Mouse (Mus musculus): ENCODE results near the gene Nup62cl. TPM values are rescaled to one million over a fixed set of nuclear protein-coding genes. Genes with fewer than 3 reads are reported as not detected.
A peak's percentile ranks its signal among the peaks of the same experiment; 100 is the strongest.

Gene Nup62cl
- polyA plus RNA-seq (2015; fragmentation: Nextera tagmentation; extraction: Ambion mirVana): 1.5 TPM in 2 replicates

DNA sequence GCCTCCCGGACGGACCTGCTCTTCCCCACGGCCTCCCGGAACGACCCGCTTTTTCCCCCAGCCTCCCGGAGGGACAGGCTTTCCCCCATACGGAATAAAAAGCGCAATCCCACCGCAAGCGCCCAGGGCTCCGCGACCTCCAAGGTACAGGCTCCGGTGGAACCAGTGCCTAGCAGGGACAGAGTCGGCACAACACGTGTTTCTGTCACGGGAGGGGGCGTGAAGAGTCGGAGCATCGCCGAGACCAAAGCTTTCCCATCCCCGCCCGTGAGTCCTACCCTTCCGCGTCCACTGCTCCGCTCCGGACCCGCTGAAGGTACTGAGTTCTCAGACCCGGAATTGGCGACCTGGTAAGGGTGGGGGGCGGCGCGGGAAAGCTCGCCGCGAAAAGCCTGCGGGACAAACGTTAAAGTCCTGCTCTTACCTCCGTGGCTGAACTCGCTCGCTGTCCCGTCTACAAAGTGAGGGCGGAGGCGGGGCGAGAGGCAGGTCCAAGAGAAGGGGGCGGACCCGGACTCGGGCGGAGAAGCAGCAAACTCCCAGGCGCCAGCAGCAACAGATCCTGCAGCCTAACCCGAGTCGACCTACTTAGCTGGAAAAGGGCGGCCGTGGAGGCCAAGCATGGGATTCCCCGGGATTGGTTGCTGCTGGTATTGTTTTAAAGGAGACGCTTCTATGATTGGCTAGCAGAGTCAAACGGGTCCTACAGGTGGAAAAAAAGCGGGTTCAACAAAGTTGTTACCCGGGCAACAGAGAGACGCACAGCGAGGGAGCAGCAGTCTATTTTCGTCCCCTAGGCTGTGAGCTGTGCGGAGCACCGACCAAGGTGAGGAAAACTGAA, at the start of gene Nup62cl, which contains the start of gene Pih1h3b:
Gene Nup62cl (minus strand): TSS at position 578 of the 841 bp plus-strand sequence.
Gene Pih1h3b (plus strand): TSS at position 745 of the 841 bp plus-strand sequence.
- peak; percentile 52 for ATAC-seq (ENCODE audit: insufficient read depth)
- H3K4me2 ChIP-seq: peak within 1 kb of the TSS; percentile 58
- no peaks in the 10 kb centered on the region for H3K9me3 ChIP-seq (replicated peaks)
- H3K27me3 ChIP-seq: peaks cover 36% of the 10 kb centered on the region
- WGBS (ENCODE audit: insufficient replicate concordance): 23% methylated on average over 64 of the region's 64 CpGs
- no peaks in the 10 kb centered on the region for H3K4me1 ChIP-seq (replicated peaks)
- no peak within 1 kb of the TSS for H3K27ac ChIP-seq (replicated peaks)
- H3K4me3 ChIP-seq (replicated peaks): peak within 1 kb of the TSS; percentile 39
- no peak within 1 kb of the TSS for H3K9ac ChIP-seq
- H3K36me3 ChIP-seq (replicated peaks): no peaks in the 10 kb centered on the region

DNA sequence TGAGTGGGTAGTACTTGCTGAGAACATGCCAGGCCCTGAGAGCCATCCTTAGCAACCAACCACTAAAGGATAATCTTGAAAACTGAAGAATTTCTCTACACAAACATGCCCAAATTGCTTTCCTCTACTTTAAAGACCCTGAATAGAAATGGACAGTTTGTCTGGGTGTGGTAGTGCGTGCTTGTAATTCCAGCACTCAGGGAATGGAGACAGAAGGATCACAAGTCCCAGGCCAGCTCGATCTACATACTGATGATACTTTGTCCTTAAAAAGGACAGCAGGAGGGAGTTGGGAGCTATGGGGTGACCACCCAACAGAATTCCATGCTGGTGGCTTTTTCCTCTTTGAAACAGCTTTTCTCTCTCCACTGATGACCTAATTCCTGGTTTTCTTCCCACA, 31.6 kb upstream of the Nup62cl start:
- H3K9me3 ChIP-seq (replicated peaks): no peaks in the 10 kb centered on the region
- H3K4me2 ChIP-seq: no peak overlapping the region
- WGBS (ENCODE audit: insufficient replicate concordance): 64% methylated on average over 2 of the region's 2 CpGs
- H3K4me3 ChIP-seq (replicated peaks): no peak overlapping the region
- H3K4me1 ChIP-seq (replicated peaks): no peaks in the 10 kb centered on the region
- no peaks in the 10 kb centered on the region for H3K36me3 ChIP-seq (replicated peaks)
- ATAC-seq (ENCODE audit: insufficient read depth): no peak
- no peaks in the 10 kb centered on the region for H3K27me3 ChIP-seq
- H3K27ac ChIP-seq (replicated peaks): no peak overlapping the region
- H3K9ac ChIP-seq: no peak overlapping the region

DNA sequence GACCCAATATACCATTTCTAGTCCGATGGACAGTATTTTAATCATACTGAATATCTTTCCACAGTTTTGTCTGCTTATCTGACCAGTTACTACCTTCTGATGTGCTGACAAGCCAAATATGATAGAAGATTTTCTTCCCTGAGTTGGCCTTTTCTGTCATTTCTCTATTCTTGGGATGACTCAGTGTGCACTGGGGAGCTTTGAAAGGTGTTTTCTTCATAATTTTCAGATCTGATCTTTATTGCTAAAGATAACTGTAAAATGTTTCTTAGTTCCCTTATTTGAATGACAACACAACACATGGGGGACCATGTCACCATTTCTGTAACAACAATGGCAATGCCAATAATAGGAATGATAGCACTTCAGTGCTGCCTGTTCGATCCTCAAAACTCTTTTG, 20.0 kb upstream of the Nup62cl start:
- Histone ChIP-seq H3K9me3 (replicated peaks) (no peaks in the 10 kb centered on the region), H3K4me1 (replicated peaks) (no peaks in the 10 kb centered on the region), H3K4me2 (no peak overlapping the region), H3K4me3 (replicated peaks) (no peak overlapping the region), H3K36me3 (replicated peaks) (no peaks in the 10 kb centered on the region), H3K27ac (replicated peaks) (no peak overlapping the region), H3K9ac (no peak overlapping the region), H3K27me3 (no peaks in the 10 kb centered on the region)
- WGBS (ENCODE audit: insufficient replicate concordance): 74% methylated on average over 2 of the region's 2 CpGs
- no peak for ATAC-seq (ENCODE audit: insufficient read depth)

DNA sequence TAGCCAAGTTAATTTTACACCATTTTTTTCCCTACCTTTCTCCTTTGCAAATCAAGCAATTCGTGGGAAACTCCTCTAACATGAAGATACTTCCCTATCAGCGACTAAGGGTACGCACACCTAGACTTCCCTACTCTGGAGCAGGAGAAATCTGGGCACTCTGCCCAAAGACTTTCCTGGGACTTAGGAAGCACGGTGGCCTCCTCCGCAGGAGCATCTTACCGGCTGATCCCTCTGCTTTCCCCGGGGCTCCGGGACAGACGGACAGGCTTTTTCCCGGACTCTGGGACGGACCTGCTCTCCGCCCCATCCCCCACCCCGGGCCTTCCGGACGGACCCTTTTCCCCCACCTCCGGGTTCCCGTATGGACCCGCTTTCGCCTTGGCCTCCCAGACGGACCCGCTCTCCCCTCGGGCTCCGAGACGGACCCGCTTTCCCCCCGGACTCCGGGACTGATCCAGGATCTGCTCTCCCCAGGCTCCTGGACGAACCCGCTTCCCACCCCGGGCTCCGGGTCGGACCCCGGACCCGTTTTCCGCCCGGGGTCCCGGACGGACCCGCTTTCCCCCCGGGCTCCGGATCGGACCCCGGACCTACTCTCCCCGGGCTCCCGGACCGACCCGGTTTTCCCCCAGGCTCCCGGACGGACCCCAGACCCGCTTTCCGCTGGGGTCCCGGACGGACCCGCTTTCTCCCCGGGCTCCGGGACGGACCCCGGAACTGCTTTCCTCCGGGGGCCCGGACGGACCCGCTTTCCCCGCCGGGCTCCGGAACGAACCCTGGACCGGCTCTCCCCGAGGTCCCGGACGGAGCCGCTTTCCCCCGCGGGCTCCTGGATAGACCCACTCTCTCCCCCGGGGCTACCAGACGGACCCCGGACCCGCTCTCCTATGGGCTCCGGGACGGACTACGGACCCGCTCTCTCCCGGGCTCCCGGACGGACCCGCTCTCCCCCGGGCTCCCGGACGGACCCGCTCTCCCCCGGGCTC, 1.3 kb downstream of the Nup62cl start:
- no peak for ATAC-seq (ENCODE audit: insufficient read depth)
- H3K9me3 ChIP-seq (replicated peaks): no peaks in the 10 kb centered on the region
- no peaks in the 10 kb centered on the region for H3K4me1 ChIP-seq (replicated peaks)
- H3K27me3 ChIP-seq: peaks cover 36% of the 10 kb centered on the region
- H3K4me2 ChIP-seq: peak overlapping the region; percentile 52
- H3K4me3 ChIP-seq (replicated peaks): peak overlapping the region; percentile 39
- 19% methylated on average over 84 of the region's 90 CpGs for WGBS (ENCODE audit: insufficient replicate concordance)
- no peak overlapping the region for H3K27ac ChIP-seq (replicated peaks)
- H3K9ac ChIP-seq: no peak overlapping the region
- H3K36me3 ChIP-seq (replicated peaks): no peaks in the 10 kb centered on the region

DNA sequence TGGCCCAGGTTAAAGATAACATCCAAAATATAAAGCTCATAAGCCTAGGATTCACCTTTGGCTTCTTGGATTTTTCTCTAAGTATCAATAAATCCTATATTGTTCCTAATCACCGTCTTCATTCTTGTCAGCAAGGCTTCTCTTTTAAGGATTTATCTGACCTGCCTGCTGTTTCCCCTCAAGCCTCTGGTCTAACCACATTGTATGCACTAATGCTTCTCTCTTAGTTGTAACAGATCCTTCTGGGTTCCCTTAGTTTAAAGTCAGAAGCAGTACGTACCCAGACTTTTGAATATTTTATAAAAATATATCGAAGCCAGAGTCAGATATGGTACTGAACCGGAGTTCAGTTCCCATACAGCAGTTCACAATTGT, 63.8 kb downstream of the Nup62cl start:
- ATAC-seq (ENCODE audit: insufficient read depth): no peak
- Histone ChIP-seq H3K9me3 (replicated peaks) (no peaks in the 10 kb centered on the region), H3K4me2 (peak overlapping the region; percentile 60), H3K9ac (no peak overlapping the region), H3K27me3 (no peaks in the 10 kb centered on the region), H3K27ac (replicated peaks) (no peak overlapping the region), H3K4me3 (replicated peaks) (peak overlapping the region; percentile 65), H3K36me3 (replicated peaks) (0 out of 2 replicates have a peak, but pooled peaks cover 4% of the 10 kb centered on the region), H3K4me1 (replicated peaks) (no peaks in the 10 kb centered on the region)
- WGBS (ENCODE audit: insufficient replicate concordance): 59% methylated on average over 4 of the region's 4 CpGs

DNA sequence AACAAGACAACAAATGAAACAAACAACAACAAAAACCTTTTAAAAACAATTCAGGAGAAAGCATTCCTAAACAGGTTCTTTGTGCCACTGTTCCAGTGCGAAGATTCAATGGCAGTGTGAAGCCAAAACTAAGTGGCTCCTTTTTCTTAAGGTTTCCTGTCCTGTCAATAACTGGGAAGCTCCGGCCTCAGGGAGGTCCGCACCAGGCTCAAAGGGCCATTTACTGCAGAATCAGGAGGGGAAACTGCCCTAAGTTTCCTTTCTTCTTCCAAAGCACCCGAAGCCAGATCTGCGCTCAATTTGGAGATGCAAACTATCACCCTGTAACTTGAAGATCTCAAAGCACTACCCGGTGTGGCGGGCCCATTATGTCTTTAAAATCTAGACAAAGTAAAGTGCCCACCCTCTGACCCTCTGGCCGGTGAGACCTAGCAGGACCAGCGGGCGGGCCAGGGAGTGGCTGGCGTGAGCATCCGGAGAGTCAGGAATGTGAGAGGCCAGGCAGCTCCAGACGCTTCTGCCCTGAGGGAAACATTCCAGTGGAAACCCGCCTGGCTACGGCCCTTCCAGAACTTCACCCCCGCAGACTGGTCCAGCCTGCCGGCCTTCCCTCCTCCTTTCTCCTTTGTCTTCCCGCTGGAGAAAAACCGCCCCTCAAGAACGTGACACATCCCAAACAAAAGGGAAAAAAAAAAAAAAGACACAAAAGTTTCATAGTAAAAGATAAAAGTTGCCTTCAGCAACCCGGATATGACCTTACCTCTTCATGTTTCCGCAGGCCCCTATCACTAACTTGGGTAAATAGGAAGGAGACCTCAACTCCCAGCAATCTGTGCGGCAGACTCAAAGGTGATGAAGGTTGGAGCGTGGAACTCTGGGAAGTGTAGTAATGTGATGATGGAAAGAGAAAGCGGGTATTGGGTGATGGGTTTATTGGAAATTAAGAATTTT, 64.5 kb downstream of the Nup62cl start, which contains the start of gene Rbm41:
Gene Rbm41 (minus strand): TSS at position 856 of the 951 bp plus-strand sequence.
- Histone ChIP-seq H3K4me1 (replicated peaks) (no peaks in the 10 kb centered on the region), H3K27ac (replicated peaks) (no peak within 1 kb of the TSS; the same call in 1 of the 2 replicates), H3K9ac (peak within 1 kb of the TSS; percentile 50), H3K9me3 (replicated peaks) (no peaks in the 10 kb centered on the region), H3K4me2 (peak within 1 kb of the TSS; percentile 60), H3K27me3 (no peaks in the 10 kb centered on the region), H3K4me3 (replicated peaks) (peak within 1 kb of the TSS; percentile 65), H3K36me3 (replicated peaks) (peaks cover 10% of the 10 kb centered on the region; the same call in 1 of the 2 replicates)
- peak; percentile 71 for ATAC-seq (ENCODE audit: insufficient read depth)
- 12% methylated on average over 25 of the region's 25 CpGs for WGBS (ENCODE audit: insufficient replicate concordance)

DNA sequence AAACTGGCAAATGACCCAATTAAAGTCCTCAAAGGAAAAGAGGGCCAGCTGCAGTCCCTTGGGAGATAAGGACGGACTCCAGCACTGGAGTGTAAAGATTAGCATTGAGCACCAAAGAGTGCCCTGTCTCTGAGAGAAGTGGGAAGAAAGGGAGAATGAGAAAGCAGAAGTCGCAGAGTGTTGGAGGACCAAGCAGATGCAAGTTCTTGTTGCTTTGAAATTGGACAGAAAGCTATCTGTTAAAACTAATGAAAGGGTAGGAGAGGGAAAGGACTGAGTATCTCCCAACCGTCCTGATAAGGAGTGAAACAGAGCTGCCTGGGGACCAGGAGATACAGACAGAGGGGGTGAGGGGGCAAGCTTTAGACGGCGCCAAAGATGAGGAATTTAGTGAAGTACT, 80.4 kb downstream of the Nup62cl start:
- peak overlapping the region; percentile 30; the same call in 1 of the 2 replicates for H3K4me2 ChIP-seq
- H3K9me3 ChIP-seq (replicated peaks): no peaks in the 10 kb centered on the region
- no peaks in the 10 kb centered on the region for H3K36me3 ChIP-seq (replicated peaks)
- peak; percentile 77 for ATAC-seq (ENCODE audit: insufficient read depth)
- H3K9ac ChIP-seq: no peak overlapping the region
- no peak overlapping the region for H3K4me3 ChIP-seq (replicated peaks)
- 33% methylated on average over 5 of the region's 5 CpGs for WGBS (ENCODE audit: insufficient replicate concordance)
- peak overlapping the region; percentile 16; the same call in 1 of the 2 replicates for H3K27ac ChIP-seq (replicated peaks)
- H3K27me3 ChIP-seq: no peaks in the 10 kb centered on the region
- peaks cover 5% of the 10 kb centered on the region; the same call in 1 of the 2 replicates for H3K4me1 ChIP-seq (replicated peaks)

Other genes starting within 250 kb of the Nup62cl start
- 35.5 and 43.0 TPM in 2 replicates for gene Morc4, start 191.0 kb downstream of the Nup62cl start, polyA plus RNA-seq (2015; fragmentation: Nextera tagmentation; extraction: Ambion mirVana)
- 1.2 TPM in 2 replicates for gene Rbm41, start 64.1 kb downstream of the Nup62cl start, polyA plus RNA-seq (2015; fragmentation: Nextera tagmentation; extraction: Ambion mirVana)
- not detected in 2 replicates for gene Pih1h3b, start 167 bp upstream of the Nup62cl start, polyA plus RNA-seq (2015; fragmentation: Nextera tagmentation; extraction: Ambion mirVana)